Mouse (Mus musculus) pancreas, adult 10 weeks (tissue): Measurements from ENCODE around the gene Kank1. TPM values are rescaled to one million over a fixed set of nuclear protein-coding genes. Genes with fewer than 3 reads are reported as not detected.

Source experiments
- polyA plus RNA-seq: library from polyadenylated mRNA; stranded (reverse); fragments of 350-450 nt; fragmentation: Illumina TruSeq; extraction: RNeasy Lipid Tissue Mini Kit (QIAGEN cat#74804); gene quantifications from one replicate; pipeline ENCODE4 v1.2.3, GENCODE M21; 2015; ENCODE audit warnings: low read depth, low replicate concordance; ENCODE audit not compliant: insufficient read depth

Gene Kank1
- 4.0 TPM for polyA plus RNA-seq

GRCm38 (mm10) chr19:25236596-25237491 is at the start of gene Kank1:
Kank1 (plus strand) TSS chr19:25236975.

Other genes with a start within 250 kb of the Kank1 start
- 2.3 TPM for gene Dock8, start 237.4 kb upstream of the Kank1 start, polyA plus RNA-seq